11 mouse cellular contexts compared by ENCODE assay signal in genomic region chr4:33290878-33291277, GRCm38 (mm10). TPM values are rescaled to one million over a fixed set of nuclear protein-coding genes. Genes with fewer than 3 reads are reported as not detected.
DNase-seq lines count a peak whose midpoint lies in the region; ATAC-seq and TF ChIP-seq lines count a peak whose summit lies in the region.
"Had no signal": no experiment of that assay in that cellular context is flagged by ENCODE, and none has a peak within 500 bp of the region (broad histone marks: within the 10 kb centered on the region; RNA-seq: fewer than 3 reads in every experiment).

No protein-coding gene starts in this region.

- ATAC-seq in midbrain, postnatal 0 days (ENCODE audit: low FRiP score): no peak
- no peak for ATAC-seq in midbrain, embryonic 14.5 days (ENCODE audit: low FRiP score, low TSS enrichment)
- ATAC-seq in stomach, postnatal 0 days (ENCODE audit: low FRiP score, low TSS enrichment): no peak
- no peak for ATAC-seq in megakaryocyte progenitor cell, adult 5-6 weeks (replicated peaks; ENCODE audit: poor library complexity)
- ATAC-seq: forebrain, embryonic 15.5 days had no signal

- no peaks in the 10 kb centered on the region for H3K9me3 ChIP-seq in midbrain, postnatal 0 days (ENCODE audit: low read length)
- no peaks in the 10 kb centered on the region for H3K9me3 ChIP-seq in midbrain, embryonic 14.5 days (ENCODE audit: control insufficient read depth, low read length)
- no peaks in the 10 kb centered on the region for H3K9me3 ChIP-seq in stomach, postnatal 0 days (ENCODE audit: control insufficient read depth, low read length)
- H3K9me3 ChIP-seq: forebrain, embryonic 15.5 days had no signal

- no peaks in the 10 kb centered on the region for H3K27me3 ChIP-seq in kidney, adult 2 months (replicated peaks; ENCODE audit: control insufficient read depth, insufficient read depth, low read length)
- no peaks in the 10 kb centered on the region; the same call in 1 of the 2 replicates for H3K27me3 ChIP-seq in midbrain, postnatal 0 days (ENCODE audit: insufficient read depth, low read length)
- no peaks in the 10 kb centered on the region for H3K27me3 ChIP-seq in midbrain, embryonic 14.5 days (ENCODE audit: control insufficient read depth, insufficient read depth, low read length)
- no peaks in the 10 kb centered on the region for H3K27me3 ChIP-seq in stomach, postnatal 0 days (ENCODE audit: control insufficient read depth, insufficient read depth, low read length)
- H3K27me3 ChIP-seq: forebrain, embryonic 15.5 days had no signal

- TF ChIP-seq POLR2A in kidney, adult 2 months (IDR thresholded peaks at IDR 0.05; ENCODE audit: low read depth, low read length): no peak

- TF ChIP-seq EP300 in stomach, postnatal 0 days (optimal IDR thresholded peaks at IDR 0.05): no peak

- WGBS in kidney, adult 2 months: 39% methylated on average over 4 of the region's 4 CpGs
- WGBS in midbrain, postnatal 0 days: 69% methylated on average over 4 of the region's 4 CpGs
- 62% methylated on average over 4 of the region's 4 CpGs for WGBS in midbrain, embryonic 14.5 days
- WGBS in stomach, postnatal 0 days: 34% methylated on average over 4 of the region's 4 CpGs

- no peak overlapping the region for H3K4me3 ChIP-seq in kidney, adult 2 months (ENCODE audit: insufficient read depth, low read depth, low read length)
- H3K4me3 ChIP-seq in midbrain, postnatal 0 days (ENCODE audit: low read depth, low read length): no peak overlapping the region
- H3K4me3 ChIP-seq in midbrain, embryonic 14.5 days (replicated peaks; ENCODE audit: low read depth, low read length): no peak overlapping the region
- H3K4me3 ChIP-seq in stomach, postnatal 0 days (ENCODE audit: low read depth, low read length): no peak overlapping the region
- H3K4me3 ChIP-seq: forebrain, embryonic 15.5 days had no signal

- no peak overlapping the region for H3K9ac ChIP-seq in midbrain, postnatal 0 days (replicated peaks; ENCODE audit: low read length, poor library complexity, severe bottlenecking)
- H3K9ac ChIP-seq in midbrain, embryonic 14.5 days (replicated peaks; ENCODE audit: low read length): no peak overlapping the region
- no peak overlapping the region for H3K9ac ChIP-seq in stomach, postnatal 0 days (ENCODE audit: low read length)
- H3K9ac ChIP-seq: forebrain, embryonic 15.5 days had no signal

- H3K4me1 ChIP-seq in kidney, adult 2 months (ENCODE audit: control insufficient read depth, insufficient read depth, low read length): no peaks in the 10 kb centered on the region
- H3K4me1 ChIP-seq in midbrain, postnatal 0 days (ENCODE audit: insufficient read depth, low read length): no peaks in the 10 kb centered on the region
- no peaks in the 10 kb centered on the region for H3K4me1 ChIP-seq in midbrain, embryonic 14.5 days (ENCODE audit: control insufficient read depth, insufficient read depth, low read length)
- no peaks in the 10 kb centered on the region for H3K4me1 ChIP-seq in stomach, postnatal 0 days (replicated peaks; ENCODE audit: control insufficient read depth, insufficient read depth)
- H3K4me1 ChIP-seq: forebrain, embryonic 15.5 days had no signal

- H3K27ac ChIP-seq in kidney, adult 2 months (ENCODE audit: insufficient read depth, low read depth, low read length): no peak overlapping the region
- 0 out of 2 replicates have a peak overlapping the region, but pooled peaks have one; percentile 26 for H3K27ac ChIP-seq in midbrain, postnatal 0 days (ENCODE audit: low read depth, low read length)
- H3K27ac ChIP-seq in midbrain, embryonic 14.5 days (replicated peaks; ENCODE audit: low read depth, low read length): no peak overlapping the region
- H3K27ac ChIP-seq in stomach, postnatal 0 days (replicated peaks): no peak overlapping the region
- H3K27ac ChIP-seq: forebrain, embryonic 15.5 days had no signal

- no peaks in the 10 kb centered on the region for H3K36me3 ChIP-seq in kidney, adult 2 months (ENCODE audit: control insufficient read depth, insufficient read depth, low read length)
- H3K36me3 ChIP-seq in midbrain, postnatal 0 days (ENCODE audit: insufficient read depth, low read length): no peaks in the 10 kb centered on the region
- H3K36me3 ChIP-seq in midbrain, embryonic 14.5 days (ENCODE audit: control insufficient read depth, insufficient read depth, low read length): no peaks in the 10 kb centered on the region
- no peaks in the 10 kb centered on the region for H3K36me3 ChIP-seq in stomach, postnatal 0 days (ENCODE audit: control insufficient read depth, insufficient read depth, low read length)
- H3K36me3 ChIP-seq: forebrain, embryonic 15.5 days had no signal

- TF ChIP-seq CTCF in kidney, adult 2 months (conservative IDR thresholded peaks at IDR 0.05; ENCODE audit: insufficient read depth, insufficient read length, low read depth, low read length): peak; percentile 18; the same call in 1 of the 2 replicates
- TF ChIP-seq CTCF in midbrain, postnatal 0 days (IDR thresholded peaks at IDR 0.05): peak; percentile 44
- peak; percentile 53 for TF ChIP-seq CTCF in stomach, postnatal 0 days (IDR thresholded peaks at IDR 0.05; ENCODE audit: low read depth)

- peak; percentile 28 for DNase-seq in kidney, adult 2 months
- no peak for DNase-seq in kidney, adult 8-10 months
- no peak for DNase-seq in midbrain, postnatal 0 days (ENCODE audit: low spot score)
- no peak for DNase-seq in midbrain, embryonic 14.5 days
- peak; percentile 30 for DNase-seq in R1 (ENCODE audit: low read depth, low spot score)
- DNase-seq in stomach, postnatal 0 days (ENCODE audit: low spot score): no peak
- DNase-seq in urinary bladder, postnatal 25 days (ENCODE audit: low spot score): no peak
- DNase-seq: embryo, embryonic 11 days; right cerebral cortex, adult 18-20 months had no signal

- H3K4me2 ChIP-seq in midbrain, postnatal 0 days (ENCODE audit: low read depth, low read length, poor library complexity, severe bottlenecking): no peak overlapping the region
- no peak overlapping the region for H3K4me2 ChIP-seq in midbrain, embryonic 14.5 days (ENCODE audit: low read length)
- H3K4me2 ChIP-seq in stomach, postnatal 0 days (replicated peaks; ENCODE audit: low read depth): no peak overlapping the region
- H3K4me2 ChIP-seq: forebrain, embryonic 15.5 days had no signal

RNA-seq across cellular contexts. Expression of gene Pnrc1, which starts 0.9 kb away (rescaled TPM):
- polyA plus RNA-seq in kidney, adult 2 months (2012; rRNA removed): 32.3 and 53.2 TPM in 2 replicates
- 91.3 and 109 TPM in 2 replicates for total RNA-seq in midbrain, postnatal 0 days (2014; rRNA removed)
- polyA plus RNA-seq in midbrain, postnatal 0 days (2015; fragmentation: Nextera tagmentation; extraction: Ambion mirVana): 41.3 and 43.6 TPM in 2 replicates
- 73.5 and 83.2 TPM in 2 replicates for polyA plus RNA-seq in midbrain, embryonic 14.5 days (2014; fragmentation: Nextera tagmentation; extraction: Ambion mirVana)
- polyA plus RNA-seq in stomach, postnatal 0 days (2015; fragmentation: Nextera tagmentation; extraction: Ambion mirVana): 69.3 and 76.2 TPM in 2 replicates
- total RNA-seq in megakaryocyte progenitor cell, adult 5-6 weeks (2015): 155 and 182 TPM in 2 replicates
- 91.2 and 96.2 TPM in 2 replicates for total RNA-seq in megakaryocyte progenitor cell, adult 5-6 weeks (2017)

RNA-seq across cellular contexts. Expression of gene Rngtt, which starts 19.2 kb away (rescaled TPM):
- polyA plus RNA-seq in kidney, adult 2 months (2012; rRNA removed): 2.6 and 3.4 TPM in 2 replicates
- total RNA-seq in midbrain, postnatal 0 days (2014; rRNA removed): 16.1 and 17.7 TPM in 2 replicates
- polyA plus RNA-seq in midbrain, postnatal 0 days (2015; fragmentation: Nextera tagmentation; extraction: Ambion mirVana): 13.2 and 16.8 TPM in 2 replicates
- 23.9 and 30.5 TPM in 2 replicates for polyA plus RNA-seq in midbrain, embryonic 14.5 days (2014; fragmentation: Nextera tagmentation; extraction: Ambion mirVana)
- 9.2 and 9.6 TPM in 2 replicates for polyA plus RNA-seq in stomach, postnatal 0 days (2015; fragmentation: Nextera tagmentation; extraction: Ambion mirVana)
- total RNA-seq in megakaryocyte progenitor cell, adult 5-6 weeks (2015): 26.5 and 30.9 TPM in 2 replicates
- total RNA-seq in megakaryocyte progenitor cell, adult 5-6 weeks (2017): 30.6 and 45.3 TPM in 2 replicates

Comparison
In these comparisons a context has a peak if more than half of its experiments do, and no peak if none do; other contexts are left out.
1. DNase-seq: peak in kidney, adult 2 months (single experiment) and R1 (single experiment); none in kidney, adult 8-10 months (0 of 2), midbrain, postnatal 0 days (single experiment), midbrain, embryonic 14.5 days (single experiment), stomach, postnatal 0 days (single experiment) and urinary bladder, postnatal 25 days (single experiment).
2. Peak in every context shown above with its lines, with median percentiles within 50 percentile points of each other: CTCF ChIP-seq.